In genomic region chr5:137854907-137855306, GRCm38 (mm10) we compare ENCODE assay signal across 15 mouse cellular contexts. TPM values are rescaled to one million over a fixed set of nuclear protein-coding genes. Genes with fewer than 3 reads are reported as not detected.
"Had no signal": no experiment of that assay in that cellular context is flagged by ENCODE, and none has a peak within 500 bp of the region (broad histone marks: within the 10 kb centered on the region; RNA-seq: fewer than 3 reads in every experiment).

No protein-coding gene starts in this region.

RNA-seq across cellular contexts. Expression of gene Pilrb1, which starts 3.0 kb away (rescaled TPM):
- polyA plus RNA-seq: limb, embryonic 10.5 days; limb, embryonic 12.5 days; limb, embryonic 13.5 days; midbrain, embryonic 10.5 days; midbrain, embryonic 11.5 days; midbrain, embryonic 12.5 days; midbrain, embryonic 13.5 days; midbrain, embryonic 14.5 days; midbrain, embryonic 15.5 days; midbrain, embryonic 16.5 days; midbrain, postnatal 0 days; myocyte; neural tube, embryonic 11.5 days; neural tube, embryonic 12.5 days had no signal

RNA-seq across cellular contexts. Expression of gene Pilrb2, which starts 16.7 kb away (rescaled TPM):
- polyA plus RNA-seq: limb, embryonic 10.5 days; limb, embryonic 11.5 days; limb, embryonic 12.5 days; midbrain, embryonic 10.5 days; midbrain, embryonic 11.5 days; midbrain, embryonic 12.5 days; midbrain, embryonic 13.5 days; midbrain, embryonic 15.5 days; midbrain, embryonic 16.5 days; myocyte; neural tube, embryonic 11.5 days; neural tube, embryonic 12.5 days had no signal

RNA-seq across cellular contexts. Expression of gene Pilra, which starts 18.8 kb away (rescaled TPM):
- polyA plus RNA-seq: midbrain, embryonic 15.5 days had no signal
